Mouse (Mus musculus): Measurements from ENCODE around the gene Zbtb41.
"Not testable (repeated sequence)": the region's sequence is repeated elsewhere in the genome, so short reads cannot be mapped to it uniquely, and the experiment has no call there.

Gene Zbtb41

DNA sequence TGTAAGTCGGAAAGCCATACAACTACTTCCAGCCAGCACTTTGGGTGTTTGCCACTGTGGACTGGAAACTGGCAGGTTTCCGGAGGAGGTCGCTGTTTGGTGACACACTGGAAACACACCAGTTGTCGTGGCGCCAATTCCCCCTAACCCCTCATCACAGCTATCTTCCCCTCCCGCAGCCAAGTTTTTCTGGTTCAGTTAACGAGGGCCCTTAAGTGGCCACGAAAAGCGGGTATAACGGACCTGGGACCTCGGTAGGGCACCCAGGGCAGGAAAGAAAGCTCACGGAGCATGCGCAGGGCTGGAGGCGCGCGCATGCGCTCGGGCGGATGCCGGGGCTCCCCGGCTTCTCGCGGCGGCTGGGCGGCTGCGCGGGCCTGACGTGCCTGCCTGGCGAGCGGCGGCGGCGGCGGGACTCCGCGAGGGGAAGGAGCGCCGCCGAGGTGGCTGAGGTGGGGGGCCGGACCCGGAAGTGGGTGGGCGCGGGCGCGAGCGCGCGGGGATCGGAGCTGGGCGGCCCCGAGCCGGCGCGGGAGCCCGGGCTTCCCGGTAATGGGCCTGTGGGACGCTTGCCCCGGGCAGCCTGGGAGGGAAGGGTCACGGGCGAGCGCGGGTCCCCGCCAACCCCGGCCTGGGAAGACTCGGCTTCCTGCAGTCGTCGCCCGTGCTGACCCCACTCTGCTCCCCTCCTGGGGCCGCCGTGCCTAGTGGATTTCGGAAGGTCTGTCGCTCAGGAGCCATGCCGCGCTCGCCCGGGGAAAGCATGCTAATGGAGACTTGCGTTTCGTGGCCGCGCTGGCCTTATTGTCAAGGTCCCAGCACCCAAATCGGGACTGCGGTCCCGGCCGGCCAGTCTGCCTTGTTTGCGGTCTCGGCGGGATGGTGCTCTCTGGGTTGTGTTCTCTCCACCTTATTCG lies at the start of gene Zbtb41:
Gene Zbtb41, plus strand, starts transcription at position 414 of the 917 bp plus-strand sequence.
- peak; percentile 83 for DNase-seq (ENCODE audit: low spot score)

DNA sequence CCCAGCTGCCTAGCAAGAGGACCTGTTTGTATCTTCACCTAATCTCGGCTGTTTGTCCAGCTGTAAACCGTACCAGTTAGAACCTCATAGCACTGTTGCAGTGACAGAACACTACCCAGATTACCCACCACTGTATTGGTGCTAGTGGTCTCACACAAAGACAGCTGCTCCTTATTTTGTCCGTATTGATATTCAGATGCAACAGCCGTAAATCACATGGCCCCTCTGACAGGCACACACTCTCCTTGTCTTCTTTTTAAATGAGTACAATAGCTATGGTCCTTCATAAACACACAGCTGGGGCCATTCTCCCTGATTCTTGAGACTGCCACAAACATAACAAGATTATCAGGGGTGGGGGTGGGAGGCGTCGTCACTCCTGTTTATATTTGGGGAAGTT lies 46.2 kb upstream of the Zbtb41 start:
- DNase-seq (ENCODE audit: low spot score), result no peak

DNA sequence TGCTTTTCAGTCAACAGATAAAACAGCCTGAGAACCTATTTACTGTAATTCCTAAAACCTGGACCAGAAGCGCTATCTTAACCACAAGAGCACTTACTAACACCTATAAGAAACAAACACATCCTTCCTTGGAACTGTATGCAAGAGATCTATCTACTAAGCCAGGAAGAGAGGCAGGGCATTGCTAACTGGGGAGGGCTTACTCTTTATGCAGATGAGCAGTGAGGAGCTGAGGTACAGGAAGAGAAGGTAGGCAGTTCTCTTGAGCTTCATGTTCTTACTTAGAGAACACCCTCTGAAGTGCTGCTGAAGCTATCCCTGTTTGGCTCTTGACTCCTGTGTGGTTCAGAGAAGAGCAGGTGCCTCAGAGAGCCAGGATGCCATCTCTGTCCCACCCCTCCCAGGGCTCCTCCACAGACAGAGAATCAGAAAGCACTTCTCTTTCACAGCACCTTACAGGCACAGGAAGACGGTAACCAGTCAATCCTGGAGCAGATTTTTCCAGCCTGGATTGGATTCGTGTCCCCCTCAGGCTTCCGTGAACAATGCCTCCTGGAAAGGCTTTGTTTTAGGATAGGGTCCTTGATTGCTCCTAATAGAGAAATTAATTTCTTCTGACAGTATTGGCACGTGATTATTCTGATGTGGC lies 45.3 kb upstream of the Zbtb41 start, which contains the start of gene Crb1:
Gene Crb1, minus strand, starts transcription at position 463 of the 649 bp plus-strand sequence.
- DNase-seq (ENCODE audit: low spot score), result no peak

DNA sequence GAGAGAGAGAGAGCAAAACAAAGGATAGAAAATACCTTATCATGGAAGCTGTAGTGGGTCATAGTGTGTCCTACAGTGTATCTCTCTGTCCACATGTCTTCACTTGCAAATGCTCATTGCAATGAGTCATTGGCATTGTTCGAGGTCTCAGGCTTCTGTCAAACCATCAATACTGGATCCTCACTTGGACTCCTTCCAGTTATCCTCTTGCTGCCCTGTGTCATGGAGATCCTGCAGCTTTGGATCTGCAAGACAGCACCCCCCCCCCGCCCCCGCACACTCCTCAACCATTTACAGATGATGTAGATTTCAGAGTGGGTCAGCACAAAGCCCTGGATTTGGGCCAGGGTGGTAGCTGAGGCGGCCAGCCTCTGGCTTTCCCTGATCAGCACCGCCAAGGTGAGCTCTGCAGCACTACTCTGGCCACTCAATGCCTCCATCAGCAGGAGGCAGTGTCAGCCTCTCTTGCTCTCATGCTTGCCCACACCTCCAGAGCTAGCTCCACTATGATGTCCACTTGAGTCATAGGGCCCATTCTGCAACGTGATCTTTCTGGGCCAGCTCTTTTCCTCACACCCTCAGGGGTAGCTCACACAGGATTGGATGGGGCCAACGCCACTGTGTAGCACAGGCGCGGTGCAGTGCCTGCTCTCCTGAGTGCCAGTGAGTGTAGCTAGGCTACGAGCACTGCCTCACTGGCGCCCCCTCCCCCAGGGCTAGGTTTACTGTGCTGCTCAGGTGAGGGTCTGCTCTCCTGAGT lies 43.0 kb upstream of the Zbtb41 start:
- DNase-seq (ENCODE audit: low spot score), result no peak

DNA sequence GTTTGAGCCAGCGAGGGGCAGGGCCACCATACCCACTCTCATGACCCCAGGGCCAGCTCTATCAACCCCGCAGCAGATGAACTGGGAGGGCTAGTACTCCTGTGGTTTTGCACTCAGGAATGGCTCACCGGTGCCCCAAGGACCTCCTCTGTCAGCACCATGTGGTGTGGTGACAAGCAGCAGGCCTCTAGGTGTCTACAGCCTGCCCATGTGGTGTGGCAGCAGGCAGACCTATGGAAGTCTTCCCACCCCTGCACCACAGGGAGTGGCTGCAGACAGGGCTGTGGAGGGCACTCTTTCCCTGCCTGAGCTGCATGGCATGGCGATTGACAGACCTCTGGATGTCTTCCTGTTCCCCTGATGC lies 42.5 kb upstream of the Zbtb41 start:
- no peak for DNase-seq (ENCODE audit: low spot score)

DNA sequence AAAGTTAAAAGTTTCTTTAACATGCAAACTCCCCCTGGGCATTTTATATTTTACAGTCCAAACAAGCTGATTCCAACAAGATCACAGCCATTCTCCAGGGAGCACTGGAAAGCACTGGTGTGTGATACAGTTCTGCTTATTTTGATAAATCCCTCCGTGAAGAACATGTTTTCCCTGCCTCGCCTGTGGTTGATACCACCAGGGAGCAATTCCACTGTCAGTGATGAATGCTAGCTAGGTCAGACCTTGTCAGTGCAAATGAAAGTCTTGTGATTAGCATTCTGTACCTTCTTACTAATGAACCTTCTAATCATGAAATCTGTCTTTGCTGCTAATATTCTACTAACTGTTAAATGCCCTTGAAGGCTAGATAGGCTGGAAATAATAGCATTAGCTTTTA lies 30.3 kb upstream of the Zbtb41 start:
- no peak for DNase-seq (ENCODE audit: low spot score)

DNA sequence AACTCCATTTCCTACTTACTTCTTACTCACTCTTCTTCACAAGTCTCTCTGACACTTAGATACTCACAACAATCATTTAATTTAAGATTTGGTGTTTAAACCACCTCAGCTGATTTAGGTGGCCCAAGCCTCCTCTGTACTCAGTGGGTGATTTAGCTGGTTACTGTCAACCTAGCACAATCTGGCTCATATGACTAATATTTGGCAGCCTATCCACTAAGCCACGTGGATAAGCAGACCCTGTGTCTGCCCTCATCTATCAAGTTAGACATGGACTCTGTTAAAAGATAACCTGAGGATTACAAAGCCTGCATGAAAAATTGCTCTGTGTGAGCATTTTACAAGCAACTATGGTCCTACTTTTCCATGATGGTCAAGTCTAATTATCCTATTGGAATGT lies 25.5 kb upstream of the Zbtb41 start:
- no peak for DNase-seq (ENCODE audit: low spot score)

DNA sequence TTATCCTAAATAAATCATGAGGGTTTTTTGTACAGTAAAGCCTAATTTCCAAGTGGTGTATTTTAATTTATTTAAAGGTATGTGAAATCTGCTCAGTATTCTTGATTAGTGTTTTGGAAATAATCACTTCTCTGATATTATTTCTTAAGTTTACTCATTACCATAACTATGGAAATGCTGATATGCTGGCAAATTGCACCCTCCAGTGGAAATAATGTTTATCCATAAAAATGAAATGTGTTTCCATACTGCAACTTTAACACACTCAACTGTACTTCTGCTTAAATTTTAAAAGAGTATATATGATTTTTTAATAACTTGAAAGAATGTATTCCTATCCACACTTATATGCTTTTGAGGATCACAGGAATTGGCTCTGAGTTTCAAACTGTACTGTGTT lies 16.3 kb upstream of the Zbtb41 start:
- no peak for DNase-seq (ENCODE audit: low spot score)

DNA sequence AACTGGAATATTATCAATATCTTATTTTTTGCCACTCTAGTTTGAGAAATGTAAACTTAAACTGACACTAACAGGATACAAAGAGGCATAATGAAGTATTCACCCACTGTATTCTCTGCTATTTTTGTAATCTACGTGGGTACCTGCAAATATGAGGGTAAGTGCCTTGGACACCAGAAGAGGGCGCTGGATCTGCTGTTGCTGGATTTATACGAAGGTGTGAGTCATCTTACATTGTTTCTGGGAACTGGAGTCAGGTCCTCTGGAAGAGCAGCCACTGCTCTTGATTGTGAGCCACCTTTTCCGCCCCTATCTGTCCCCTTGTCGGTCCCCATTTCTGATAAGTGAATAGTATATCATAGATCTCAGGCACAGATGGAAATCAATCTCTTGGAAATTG lies 14.4 kb upstream of the Zbtb41 start:
- no peak for DNase-seq (ENCODE audit: low spot score)

DNA sequence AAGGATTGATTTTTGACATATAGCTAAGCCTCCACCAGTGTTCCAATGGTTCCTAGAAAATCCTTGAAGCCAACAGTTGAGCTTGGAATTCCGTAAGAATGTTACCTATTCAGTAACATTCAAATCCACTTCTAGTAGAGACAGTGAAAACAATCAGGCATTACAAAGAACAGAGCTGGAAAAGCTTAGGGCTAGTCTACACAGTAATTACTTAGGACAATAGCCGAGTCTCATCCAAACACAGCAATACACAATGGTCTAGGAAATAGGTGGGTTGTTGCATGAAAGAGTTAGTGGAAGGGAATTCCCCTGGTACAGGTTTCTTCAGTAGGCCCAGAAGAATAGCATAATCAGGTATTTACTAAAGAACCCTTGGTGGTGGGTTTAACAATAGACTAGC lies 9.7 kb upstream of the Zbtb41 start:
- not testable (repeated sequence) for DNase-seq (ENCODE audit: low spot score)

DNA sequence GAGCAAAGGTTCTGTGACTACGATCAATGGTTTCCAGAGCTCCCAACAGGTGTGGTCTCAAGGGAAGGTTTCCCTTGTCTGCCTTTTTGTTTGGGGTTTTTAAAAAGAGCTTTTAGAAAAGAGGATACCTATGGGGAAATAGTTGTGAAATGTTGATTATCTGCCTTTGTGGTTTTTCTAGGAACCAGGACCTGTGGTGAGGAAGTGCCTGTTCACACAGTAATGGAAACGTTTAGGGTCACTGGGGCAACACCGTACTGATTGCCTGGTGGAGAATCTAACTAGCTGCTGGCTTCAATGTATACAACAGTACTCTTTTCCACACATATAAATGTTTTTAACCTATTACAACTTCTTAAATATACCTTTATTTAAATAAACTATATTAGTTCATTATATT lies 8.6 kb upstream of the Zbtb41 start:
- no peak for DNase-seq (ENCODE audit: low spot score)

DNA sequence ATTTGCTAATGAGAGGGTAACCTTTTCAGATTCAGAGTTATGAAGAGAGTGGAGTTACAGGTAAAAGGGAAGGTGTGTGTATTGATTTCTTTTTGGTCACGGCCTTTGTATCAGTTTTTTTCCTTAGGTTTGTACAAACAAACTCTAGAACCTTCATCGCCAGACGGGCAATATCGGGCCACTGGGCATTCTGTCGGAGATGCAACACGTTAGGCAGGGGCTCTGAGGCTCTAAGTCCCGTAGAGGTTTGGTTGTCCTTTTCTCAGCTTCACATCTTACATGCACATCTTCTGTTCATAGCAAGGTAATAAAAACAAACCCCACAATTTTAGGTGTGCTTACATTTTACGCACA lies 590 bp upstream of the Zbtb41 start:
- DNase-seq (ENCODE audit: low spot score), result no peak

DNA sequence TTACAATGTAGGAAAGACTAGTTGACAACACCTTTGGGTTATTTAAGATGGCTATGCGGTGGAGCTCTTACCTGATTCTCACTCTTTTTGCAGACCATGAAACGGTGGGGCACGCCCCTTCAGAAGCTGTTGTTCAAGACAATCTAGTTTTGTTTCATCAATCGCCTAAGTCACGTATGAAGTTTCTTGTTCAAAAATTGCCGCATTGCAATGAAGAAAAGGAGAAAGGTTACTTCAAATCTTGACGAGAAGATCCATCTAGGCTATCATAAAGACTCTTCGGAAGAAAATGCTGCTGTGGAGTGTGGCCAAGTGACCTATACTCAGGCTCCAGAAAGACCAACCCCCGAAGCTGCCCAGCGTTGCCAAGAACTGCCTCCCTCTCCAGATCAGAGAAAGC lies 853 bp downstream of the Zbtb41 start:
- no peak for DNase-seq (ENCODE audit: low spot score)

DNA sequence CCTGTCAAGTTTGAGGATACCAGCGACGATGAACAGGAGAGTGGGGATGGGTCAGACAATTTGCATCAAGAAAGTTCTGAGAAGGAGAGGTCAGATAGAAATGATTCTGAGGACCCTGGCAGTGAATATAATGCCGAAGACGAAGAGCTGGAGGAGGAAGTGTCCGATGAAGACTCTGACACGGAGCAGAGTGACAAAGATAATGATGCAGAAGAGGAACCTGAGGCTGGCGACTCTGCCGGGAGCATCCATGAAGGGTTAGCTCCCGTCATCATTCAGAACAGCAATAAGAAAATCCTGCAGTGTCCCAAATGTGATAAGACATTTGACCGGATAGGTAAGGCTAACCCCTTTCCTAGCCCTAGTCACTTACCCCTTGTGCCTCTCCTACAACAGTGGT lies 1.8 kb downstream of the Zbtb41 start:
- DNase-seq (ENCODE audit: low spot score), result no peak

DNA sequence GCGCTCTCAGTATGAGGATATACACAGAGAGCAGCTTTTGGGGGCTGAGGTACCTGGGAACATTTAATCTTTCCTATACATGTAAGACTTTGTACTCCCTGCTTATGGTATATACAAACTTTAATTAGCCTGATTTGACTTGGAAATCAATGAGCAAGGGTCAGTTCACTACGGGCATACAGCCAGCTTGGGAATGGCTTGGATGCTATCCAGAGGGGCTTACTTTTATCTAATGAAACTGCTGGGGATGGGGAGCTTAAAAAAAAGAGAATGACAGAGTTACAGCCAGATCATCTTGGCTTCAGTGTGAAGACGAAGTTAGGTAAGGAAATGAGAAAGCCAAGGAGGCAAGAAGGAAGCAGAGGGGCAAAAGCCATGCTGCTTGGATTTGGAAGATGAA lies 2.9 kb downstream of the Zbtb41 start:
- DNase-seq (ENCODE audit: low spot score), result no peak

DNA sequence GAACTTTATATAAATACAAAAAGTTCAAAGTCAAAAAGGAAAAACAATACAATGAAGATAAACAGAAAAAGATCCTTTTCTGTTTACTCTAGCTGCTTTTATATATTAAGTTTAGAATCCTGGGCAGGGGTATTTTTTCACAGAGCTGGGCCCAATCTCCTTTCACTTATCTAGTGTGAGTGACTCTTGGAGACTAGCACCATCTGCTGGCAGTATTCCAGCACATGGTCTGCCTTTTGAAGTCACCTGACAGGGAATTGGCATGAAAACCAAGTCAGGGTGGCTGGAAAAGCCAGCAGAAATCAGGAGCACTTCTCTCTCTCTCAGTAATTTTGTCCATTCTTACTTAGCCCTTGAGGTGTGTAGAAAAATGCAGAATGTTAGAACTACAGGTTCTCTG lies 16.3 kb downstream of the Zbtb41 start:
- DNase-seq (ENCODE audit: low spot score), result no peak

DNA sequence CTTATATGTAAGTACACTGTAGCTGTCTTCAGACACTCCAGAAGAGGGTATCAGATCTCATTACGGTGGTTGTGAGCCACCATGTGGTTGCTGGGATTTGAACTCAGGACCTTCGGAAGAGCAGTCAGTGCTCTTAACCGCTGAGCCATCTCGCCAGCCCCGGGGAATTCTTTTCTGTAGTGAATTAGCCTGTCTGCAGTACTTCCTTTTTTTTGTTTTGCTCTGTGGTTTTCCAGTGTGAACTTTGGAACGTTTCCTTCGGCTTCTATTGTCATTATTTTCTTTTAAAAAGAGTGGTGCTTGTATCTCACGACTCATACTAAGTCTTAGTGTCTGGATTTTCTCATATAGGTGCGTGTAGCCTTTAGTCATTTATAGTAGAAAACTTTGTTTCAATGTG lies 21.0 kb downstream of the Zbtb41 start:
- not testable (repeated sequence) for DNase-seq (ENCODE audit: low spot score)

DNA sequence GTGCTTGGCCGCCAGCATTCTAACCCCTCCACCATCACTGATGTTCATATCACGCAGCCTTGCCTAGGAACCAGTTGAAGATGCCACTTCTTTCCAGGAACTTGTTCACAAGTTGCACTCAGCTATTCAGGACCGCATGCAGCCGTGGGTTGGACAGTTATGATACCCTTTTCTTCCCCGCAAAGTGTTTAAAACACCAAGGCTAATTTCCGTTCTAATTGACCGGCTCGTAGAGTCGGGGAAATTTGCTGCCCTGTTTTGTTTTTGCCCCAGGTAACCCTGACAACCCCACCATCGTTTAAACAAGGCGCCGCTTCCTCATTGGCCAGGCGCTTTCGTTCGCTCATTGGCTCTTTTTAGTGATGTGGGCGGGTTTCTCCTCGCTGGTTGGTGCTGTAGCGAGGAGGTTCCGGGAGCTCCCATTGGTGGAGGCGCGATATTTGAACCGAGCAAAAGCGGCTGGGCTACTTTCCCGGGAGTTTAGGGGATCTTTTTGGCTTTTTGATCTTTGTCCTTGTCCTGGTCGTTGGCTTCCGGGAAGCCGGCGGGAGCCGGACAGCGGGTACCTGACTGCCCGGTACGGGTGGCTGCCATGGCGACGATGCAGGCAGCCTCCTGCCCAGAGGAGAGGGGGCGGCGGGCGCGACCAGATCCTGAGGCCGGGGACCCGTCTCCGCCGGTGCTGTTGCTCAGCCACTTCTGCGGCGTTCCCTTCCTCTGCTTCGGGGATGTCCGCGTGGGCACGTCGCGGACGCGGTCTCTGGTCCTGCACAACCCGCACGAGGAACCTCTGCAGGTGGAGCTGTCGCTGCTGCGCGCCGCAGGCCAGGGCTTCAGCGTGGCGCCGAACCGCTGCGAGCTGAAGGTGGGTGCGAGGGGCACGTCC lies 32.5 kb downstream of the Zbtb41 start, which contains the start of gene Aspm:
Gene Aspm, plus strand, starts transcription at position 433 of the 886 bp plus-strand sequence.
- DNase-seq (ENCODE audit: low spot score), result peak; percentile 71

DNA sequence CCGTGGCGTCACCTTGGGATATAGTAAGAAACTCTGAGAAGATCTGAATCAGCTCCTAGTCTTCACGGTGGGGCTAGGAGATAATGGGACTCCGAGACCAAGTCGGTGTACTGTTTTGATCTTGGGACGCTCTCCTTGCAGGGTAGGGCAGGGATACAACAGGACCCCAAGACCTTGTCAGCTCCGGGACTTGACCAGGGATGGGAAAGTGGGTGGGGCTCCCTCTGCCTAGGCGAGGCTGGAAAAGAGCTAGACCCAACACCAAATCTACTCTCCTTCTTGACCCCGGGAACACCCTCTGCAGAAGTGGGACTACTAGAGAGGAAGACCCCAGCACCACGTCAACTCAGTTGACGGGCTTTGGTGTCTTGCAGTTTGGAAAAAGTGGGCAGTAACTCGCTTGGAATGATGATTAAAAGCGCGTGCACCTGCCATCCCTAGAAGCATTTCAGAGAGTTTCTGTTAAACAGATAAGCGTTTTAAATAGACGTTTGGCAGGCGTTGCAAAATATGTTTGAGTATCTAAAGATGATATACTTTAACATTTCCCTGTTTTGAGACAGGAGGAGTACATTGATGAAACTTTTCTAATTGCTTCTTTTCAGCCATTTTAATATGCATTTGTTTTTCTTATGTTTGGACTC lies 33.3 kb downstream of the Zbtb41 start:
- no peak for DNase-seq (ENCODE audit: low spot score)

DNA sequence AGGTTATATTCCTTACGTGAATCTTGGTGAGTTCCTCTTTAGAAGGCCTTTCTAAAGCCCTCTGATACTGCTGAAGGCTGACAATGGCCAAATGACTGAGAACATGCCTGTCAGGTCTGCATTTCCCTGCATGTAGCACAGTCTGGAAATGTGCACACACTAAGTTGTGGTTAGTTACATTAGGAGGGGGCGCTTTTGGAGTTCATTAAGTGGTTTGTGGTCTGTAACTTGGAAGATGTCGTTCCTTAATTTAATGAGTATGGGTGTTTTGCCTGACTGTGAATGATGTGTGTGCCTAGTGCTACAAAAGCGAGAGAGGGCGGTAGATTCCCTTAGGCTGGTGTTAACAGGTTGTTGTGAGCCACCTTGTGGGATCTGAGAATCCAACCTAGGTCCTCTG lies 38.7 kb downstream of the Zbtb41 start:
- no peak for DNase-seq (ENCODE audit: low spot score)

DNA sequence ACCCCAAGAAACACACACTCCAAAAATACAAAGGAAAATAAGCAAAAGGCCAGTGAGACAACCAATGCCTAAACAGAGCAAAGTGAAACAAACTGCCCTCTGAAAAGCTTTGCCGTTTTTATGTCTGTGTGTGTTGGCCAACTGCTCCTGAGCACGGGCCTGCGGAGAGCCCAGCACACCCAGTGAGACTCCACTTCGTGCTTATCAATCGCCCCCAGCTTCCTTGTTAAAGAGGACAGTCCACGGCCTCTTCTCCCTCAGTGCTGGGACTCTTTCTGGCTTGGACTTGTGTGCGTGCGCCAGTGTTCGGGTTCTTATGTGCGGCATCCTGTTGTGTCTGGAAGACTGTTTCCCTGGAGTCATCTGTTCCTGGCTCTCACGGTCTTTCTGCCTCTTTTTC lies 43.8 kb downstream of the Zbtb41 start:
- no peak for DNase-seq (ENCODE audit: low spot score)

Measured in urinary bladder, postnatal 25 days (tissue).